Mouse (Mus musculus) midbrain, embryonic 12.5 days (tissue): ENCODE results near the gene Lmo7. TPM values are rescaled to one million over a fixed set of nuclear protein-coding genes. Genes with fewer than 3 reads are reported as not detected.
A peak's percentile ranks its signal among the peaks of the same experiment; 100 is the strongest.

Experiments
- ATAC-seq: fragments of 200-750 bp; cut with Nextera tagmentation; 2 replicates; pipeline ENCODE4 v1.8.0; 2017; ENCODE audit warnings: low read depth, moderate TSS enrichment, moderate library complexity; ENCODE audit not compliant: low FRiP score
- H3K27ac ChIP-seq: fragments of 300-500 bp; sonication (generic); replicated peaks from 2 replicates; pipeline ENCODE4 v1.5.1; 2016; ENCODE audit warnings: mild to moderate bottlenecking
- H3K27me3 ChIP-seq: fragments of 300-500 bp; sonication (generic); 2 replicates; pipeline ENCODE4 v1.6.1; 2016; ENCODE audit warnings: mild to moderate bottlenecking
- H3K36me3 ChIP-seq: fragments of 300-500 bp; sonication (generic); 2 replicates; pipeline ENCODE4 v1.6.1; 2016
- H3K4me1 ChIP-seq: fragments of 300-500 bp; sonication (generic); 2 replicates; pipeline ENCODE4 v1.6.1; 2016
- H3K4me2 ChIP-seq: fragments of 300-500 bp; sonication (generic); replicated peaks from 2 replicates; pipeline ENCODE4 v1.6.1; 2016; ENCODE audit warnings: mild to moderate bottlenecking, moderate library complexity
- H3K4me3 ChIP-seq: fragments of 300-500 bp; sonication (generic); 2 replicates; pipeline ENCODE4 v1.5.1; 2016; ENCODE audit warnings: mild to moderate bottlenecking
- H3K9ac ChIP-seq: fragments of 300-500 bp; sonication (generic); replicated peaks from 2 replicates; pipeline ENCODE4 v1.6.1; 2016; ENCODE audit warnings: mild to moderate bottlenecking, moderate library complexity
- H3K9me3 ChIP-seq: fragments of 300-500 bp; sonication (generic); 2 replicates; pipeline ENCODE4 v1.6.1; 2016; ENCODE audit warnings: mild to moderate bottlenecking
- WGBS: fragments of 180-500 bp; shearing (Covaris S2); methylation state at CpG from one replicate; pipeline ENCODE4 v1.1.7; 2016; 5-methylcytosine and 5-hydroxymethylcytosine counted together
- polyA plus RNA-seq: library from polyadenylated mRNA; unstranded; fragments of >200 nt; fragmentation: Nextera tagmentation; extraction: Ambion mirVana; gene quantifications from 2 replicates; pipeline ENCODE4 v1.2.1, GENCODE M21; 2016

Gene Lmo7
- polyA plus RNA-seq, 1 experiment from 2014 or later: 4.3 TPM

GRCm38 (mm10) chr14:101781219-101781618 is 51.5 kb downstream of the Lmo7 start:
- no peak overlapping the region for H3K4me3 ChIP-seq
- H3K9ac ChIP-seq: no peak overlapping the region
- H3K27ac ChIP-seq: no peak overlapping the region
- no peaks in the 10 kb centered on the region for H3K9me3 ChIP-seq
- no peaks in the 10 kb centered on the region for H3K36me3 ChIP-seq
- 78% methylated on average over 11 of the region's 11 CpGs for WGBS
- no peak overlapping the region for H3K4me2 ChIP-seq
- ATAC-seq: no peak
- H3K4me1 ChIP-seq: peaks cover 10% of the 10 kb centered on the region
- no peaks in the 10 kb centered on the region for H3K27me3 ChIP-seq

DNA sequence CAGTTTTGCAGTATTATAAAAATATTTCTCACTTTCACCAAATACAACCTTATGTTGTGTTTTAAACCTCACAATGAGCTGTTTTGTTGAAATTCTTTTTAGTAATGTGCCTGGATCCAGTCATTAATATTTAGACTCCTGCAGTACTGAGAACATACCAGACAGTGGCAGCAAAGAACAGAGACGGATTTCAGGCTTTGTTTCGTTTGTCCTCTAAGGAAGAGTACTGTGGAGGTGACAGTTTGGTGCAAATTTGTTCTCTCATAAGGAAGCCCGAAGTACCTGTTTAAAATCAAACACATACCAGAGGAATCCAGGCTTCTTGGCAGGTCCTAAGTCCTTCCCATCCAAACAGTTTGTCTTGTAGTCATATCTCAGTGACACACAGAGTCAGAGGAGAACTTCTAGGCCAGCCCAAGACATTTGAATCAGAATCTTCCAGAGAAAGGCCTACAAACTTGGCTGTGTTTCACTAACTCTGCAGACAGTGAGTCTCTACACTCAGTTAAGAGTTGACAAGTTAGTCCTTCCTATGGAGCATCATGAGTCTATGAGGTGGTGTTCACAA is 52.3 kb downstream of the Lmo7 start:
- H3K27ac ChIP-seq: no peak overlapping the region
- WGBS: 39% methylated on average over 3 of the region's 3 CpGs
- peaks cover 3% of the 10 kb centered on the region for H3K4me1 ChIP-seq
- H3K27me3 ChIP-seq: no peaks in the 10 kb centered on the region
- no peaks in the 10 kb centered on the region for H3K9me3 ChIP-seq
- H3K4me2 ChIP-seq: no peak overlapping the region
- peak; percentile 45; the same call in 1 of the 2 replicates for ATAC-seq
- H3K36me3 ChIP-seq: no peaks in the 10 kb centered on the region
- no peak overlapping the region for H3K4me3 ChIP-seq
- H3K9ac ChIP-seq: no peak overlapping the region

DNA sequence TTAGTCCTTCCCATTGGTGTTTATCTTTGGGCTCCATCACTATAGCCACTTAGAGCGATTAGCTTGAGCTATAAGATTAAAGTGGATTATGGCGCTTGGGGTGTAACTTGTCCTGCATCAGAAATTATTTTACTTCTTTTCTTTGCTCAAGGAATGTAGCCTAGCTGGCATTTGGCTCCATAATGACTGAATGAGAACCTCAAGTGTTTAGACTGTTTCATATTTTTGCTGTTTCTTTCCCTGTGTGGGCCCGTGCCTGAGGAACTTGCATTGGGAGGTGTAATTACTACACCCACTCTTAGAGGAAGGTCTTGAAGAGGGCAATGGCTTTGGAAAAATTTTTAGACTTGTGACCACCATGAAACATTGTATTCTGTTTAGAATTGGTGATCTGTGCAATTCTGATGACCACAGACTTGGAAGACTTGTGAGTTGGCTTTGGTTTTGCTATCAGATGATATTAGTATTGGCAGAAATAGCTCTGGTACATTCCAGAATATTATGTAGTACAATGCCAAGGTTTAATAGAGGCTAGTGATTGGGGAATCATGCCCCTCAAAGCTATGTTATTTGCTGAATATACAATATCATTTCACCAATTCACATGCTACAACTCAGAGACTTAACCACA is 54.7 kb downstream of the Lmo7 start:
- H3K27ac ChIP-seq: no peak overlapping the region
- H3K27me3 ChIP-seq: no peaks in the 10 kb centered on the region
- 96% methylated on average over 3 of the region's 3 CpGs for WGBS
- H3K4me3 ChIP-seq: no peak overlapping the region
- no peaks in the 10 kb centered on the region for H3K36me3 ChIP-seq
- no peaks in the 10 kb centered on the region for H3K4me1 ChIP-seq
- ATAC-seq: no peak
- no peak overlapping the region for H3K9ac ChIP-seq
- H3K4me2 ChIP-seq: no peak overlapping the region
- H3K9me3 ChIP-seq: no peaks in the 10 kb centered on the region

- Histone ChIP-seq H3K4me3 (no peak overlapping the region), H3K27ac (no peak overlapping the region), H3K9me3 (no peaks in the 10 kb centered on the region), H3K4me1 (no peaks in the 10 kb centered on the region), H3K9ac (no peak overlapping the region), H3K27me3 (no peaks in the 10 kb centered on the region), H3K36me3 (no peaks in the 10 kb centered on the region), H3K4me2 (no peak overlapping the region)
- ATAC-seq: no peak
- WGBS: 81% methylated on average over 5 of the region's 5 CpGs
Observed at GRCm38 (mm10) chr14:101787903-101788302, 58.1 kb downstream of the Lmo7 start.

DNA sequence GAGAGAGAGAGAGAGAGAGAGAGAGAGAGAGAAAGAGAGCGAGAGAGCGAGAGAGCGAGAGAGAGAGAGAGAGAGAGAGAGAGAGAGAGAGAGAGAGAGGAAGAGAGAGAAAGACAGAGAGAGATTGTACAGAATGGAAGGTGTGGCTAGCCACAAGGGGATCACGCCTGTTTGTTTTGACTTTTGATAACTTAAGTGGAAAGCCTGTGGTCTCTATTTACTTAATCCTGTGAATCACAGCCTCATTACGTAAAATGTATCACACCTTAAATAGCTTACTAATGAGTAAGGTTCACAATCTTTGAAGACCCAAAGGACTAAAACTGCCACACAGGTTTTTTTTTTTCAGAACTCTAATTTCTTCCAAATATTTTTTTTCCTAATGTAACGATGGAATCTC is 58.7 kb downstream of the Lmo7 start:
- WGBS: 72% methylated on average over 3 of the region's 6 CpGs
- no peaks in the 10 kb centered on the region for H3K9me3 ChIP-seq
- no peaks in the 10 kb centered on the region for H3K27me3 ChIP-seq
- ATAC-seq: no peak
- H3K27ac ChIP-seq: no peak overlapping the region
- no peaks in the 10 kb centered on the region for H3K36me3 ChIP-seq
- no peak overlapping the region for H3K4me2 ChIP-seq
- no peak overlapping the region for H3K4me3 ChIP-seq
- no peak overlapping the region for H3K9ac ChIP-seq
- no peaks in the 10 kb centered on the region for H3K4me1 ChIP-seq

DNA sequence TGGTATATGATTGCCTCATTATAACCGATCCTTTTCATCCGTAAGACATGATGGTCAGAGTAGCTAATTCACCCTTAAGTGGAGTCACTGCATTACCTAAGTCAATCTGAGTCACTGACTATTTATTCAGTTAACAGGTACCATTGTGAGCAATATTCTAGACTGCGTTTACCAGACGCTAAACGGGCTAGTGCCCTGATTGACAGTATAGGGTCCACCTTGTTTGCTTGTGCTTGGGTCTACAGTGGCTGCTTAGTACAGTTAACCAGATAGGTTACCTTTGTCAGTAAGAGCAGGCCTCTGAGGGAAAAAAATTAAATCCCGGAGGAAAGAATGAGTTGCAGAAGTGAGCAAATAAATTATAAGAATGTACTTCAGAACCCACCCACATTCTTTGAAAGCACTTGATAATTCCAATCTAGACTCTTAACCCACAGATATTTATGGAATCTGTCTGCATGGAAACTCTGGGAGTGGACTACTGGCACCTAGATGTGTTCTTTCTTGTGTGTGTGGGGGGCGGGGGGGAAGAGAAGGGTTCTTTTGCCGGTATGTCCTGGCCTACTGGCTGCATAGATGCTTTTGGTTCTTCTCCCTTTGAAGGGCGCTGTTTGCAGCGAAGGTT is 64.9 kb downstream of the Lmo7 start:
- WGBS: 93% methylated on average over 10 of the region's 10 CpGs
- no peaks in the 10 kb centered on the region for H3K27me3 ChIP-seq
- no peak for ATAC-seq

DNA sequence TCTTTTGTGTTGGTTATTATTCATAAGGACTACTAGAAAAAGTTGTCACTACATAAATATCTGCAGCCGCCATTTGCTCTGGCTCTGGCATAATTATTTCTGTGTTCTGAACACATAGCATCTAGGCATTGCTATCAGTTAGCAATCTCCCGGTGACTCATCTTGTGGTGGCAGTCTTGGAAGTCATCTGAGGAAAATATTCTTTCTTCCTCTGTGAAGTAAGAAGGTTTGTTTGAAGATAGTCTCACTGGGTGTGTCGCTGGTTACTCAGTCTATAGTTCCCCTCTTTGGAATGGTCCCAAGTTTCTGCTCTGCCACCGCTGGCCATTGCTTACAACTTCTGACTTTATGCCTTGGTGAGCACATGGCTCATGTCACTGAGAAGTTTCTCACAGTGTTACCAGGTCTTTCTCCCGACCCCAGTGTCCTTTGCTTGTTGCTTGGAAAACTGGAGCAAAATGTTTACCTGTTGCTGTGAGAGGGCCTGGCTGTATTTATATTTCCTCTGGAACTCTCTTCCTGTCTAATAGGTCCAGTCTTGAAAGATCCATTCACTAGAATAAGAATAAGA is 68.3 kb downstream of the Lmo7 start:
- H3K4me2 ChIP-seq: no peak overlapping the region
- ATAC-seq: no peak
- no peak overlapping the region for H3K9ac ChIP-seq
- H3K27me3 ChIP-seq: no peaks in the 10 kb centered on the region
- no peak overlapping the region for H3K27ac ChIP-seq
- no peaks in the 10 kb centered on the region for H3K9me3 ChIP-seq
- H3K36me3 ChIP-seq: no peaks in the 10 kb centered on the region
- 92% methylated on average over 5 of the region's 5 CpGs for WGBS
- H3K4me3 ChIP-seq: no peak overlapping the region
- no peaks in the 10 kb centered on the region for H3K4me1 ChIP-seq

More for the DNA sequence above, 64.9 kb downstream of the Lmo7 start:
- Histone ChIP-seq H3K4me3 (no peak overlapping the region), H3K4me1 (no peaks in the 10 kb centered on the region), H3K27ac (no peak overlapping the region), H3K36me3 (no peaks in the 10 kb centered on the region), H3K9me3 (no peaks in the 10 kb centered on the region), H3K4me2 (no peak overlapping the region), H3K9ac (no peak overlapping the region)

- no peaks in the 10 kb centered on the region for H3K4me1 ChIP-seq
Observed at GRCm38 (mm10) chr14:101798766-101799165, 69.0 kb downstream of the Lmo7 start.

DNA sequence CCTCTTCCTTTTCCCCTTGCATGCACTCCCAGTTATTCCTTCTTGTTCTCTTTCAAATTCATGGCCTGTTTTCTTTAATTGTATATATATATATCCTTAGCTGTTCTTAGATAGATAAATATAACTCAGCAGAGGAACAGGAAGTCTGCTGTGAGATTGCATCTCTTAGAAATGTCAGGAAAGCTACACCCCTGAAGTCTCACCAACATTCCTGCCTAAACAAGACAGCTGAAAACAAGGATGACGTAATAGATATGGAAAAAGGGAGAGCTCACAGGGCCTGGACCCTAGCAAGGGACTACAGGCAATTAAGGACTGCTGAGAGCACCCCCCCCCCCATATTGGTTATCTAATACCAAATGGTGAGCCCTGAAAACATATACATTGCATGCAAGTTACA is 71.9 kb downstream of the Lmo7 start:
- no peak overlapping the region for H3K27ac ChIP-seq
- H3K27me3 ChIP-seq: no peaks in the 10 kb centered on the region
- H3K4me2 ChIP-seq: no peak overlapping the region
- H3K36me3 ChIP-seq: no peaks in the 10 kb centered on the region
- no peaks in the 10 kb centered on the region for H3K9me3 ChIP-seq
- no peak overlapping the region for H3K9ac ChIP-seq
- H3K4me3 ChIP-seq: no peak overlapping the region
- ATAC-seq: no peak
- H3K4me1 ChIP-seq: no peaks in the 10 kb centered on the region
- WGBS: 88% methylated on average over 1 of the region's 1 CpGs

More at GRCm38 (mm10) chr14:101798766-101799165, 69.0 kb downstream of the Lmo7 start:
- no peak for ATAC-seq
- Histone ChIP-seq H3K9ac (no peak overlapping the region), H3K4me3 (no peak overlapping the region), H3K36me3 (no peaks in the 10 kb centered on the region), H3K27ac (no peak overlapping the region), H3K9me3 (no peaks in the 10 kb centered on the region), H3K4me2 (no peak overlapping the region), H3K27me3 (no peaks in the 10 kb centered on the region)
- 69% methylated on average over 2 of the region's 2 CpGs for WGBS

- no peaks in the 10 kb centered on the region for H3K27me3 ChIP-seq
- no peak for ATAC-seq
- 84% methylated on average over 4 of the region's 4 CpGs for WGBS
Observed at GRCm38 (mm10) chr14:101804119-101804518, 74.4 kb downstream of the Lmo7 start.

GRCm38 (mm10) chr14:101804562-101805327 is 75.0 kb downstream of the Lmo7 start:
- H3K9ac ChIP-seq: no peak overlapping the region
- H3K36me3 ChIP-seq: no peaks in the 10 kb centered on the region
- H3K4me3 ChIP-seq: no peak overlapping the region
- H3K27ac ChIP-seq: no peak overlapping the region
- H3K9me3 ChIP-seq: no peaks in the 10 kb centered on the region
- H3K4me2 ChIP-seq: no peak overlapping the region
- ATAC-seq: no peak
- H3K4me1 ChIP-seq: no peaks in the 10 kb centered on the region
- H3K27me3 ChIP-seq: no peaks in the 10 kb centered on the region
- 74% methylated on average over 4 of the region's 4 CpGs for WGBS

More at GRCm38 (mm10) chr14:101804119-101804518, 74.4 kb downstream of the Lmo7 start:
- Histone ChIP-seq H3K27ac (no peak overlapping the region), H3K4me1 (no peaks in the 10 kb centered on the region), H3K9me3 (no peaks in the 10 kb centered on the region), H3K36me3 (no peaks in the 10 kb centered on the region), H3K4me3 (no peak overlapping the region), H3K4me2 (no peak overlapping the region), H3K9ac (no peak overlapping the region)

- ATAC-seq: no peak
- H3K36me3 ChIP-seq: no peaks in the 10 kb centered on the region
- H3K9me3 ChIP-seq: no peaks in the 10 kb centered on the region
- no peaks in the 10 kb centered on the region for H3K4me1 ChIP-seq
- no peak overlapping the region for H3K4me2 ChIP-seq
- 81% methylated on average over 7 of the region's 7 CpGs for WGBS
- no peak overlapping the region for H3K27ac ChIP-seq
- H3K9ac ChIP-seq: no peak overlapping the region
- no peaks in the 10 kb centered on the region for H3K27me3 ChIP-seq
- H3K4me3 ChIP-seq: no peak overlapping the region
Observed at GRCm38 (mm10) chr14:101805328-101805697, 75.6 kb downstream of the Lmo7 start.
